Mouse (Mus musculus): ENCODE measurements around the gene Myb. TPM values are rescaled to one million over a fixed set of nuclear protein-coding genes. Genes with fewer than 3 reads are reported as not detected.

Gene Myb
- polyA plus RNA-seq, 1 experiment from 2014 or later, result 3.0 TPM

- ATAC-seq (replicated peaks), result no peak
- Histone ChIP-seq H3K4me1 (0 out of 2 replicates have a peak, but pooled peaks cover 4% of the 10 kb centered on the region), H3K27me3 (no peaks in the 10 kb centered on the region), H3K4me2 (replicated peaks) (no peak overlapping the region), H3K9ac (replicated peaks) (no peak overlapping the region), H3K27ac (replicated peaks) (no peak overlapping the region), H3K4me3 (no peak overlapping the region), H3K36me3 (no peaks in the 10 kb centered on the region), H3K9me3 (no peaks in the 10 kb centered on the region)
- 83% methylated on average over 10 of the region's 10 CpGs for WGBS
Observed at GRCm38 (mm10) chr10:21192436-21192835, 31.7 kb upstream of the Myb start.

- no peak for ATAC-seq (replicated peaks)
Observed at GRCm38 (mm10) chr10:21189756-21190397, 29.1 kb upstream of the Myb start.

GRCm38 (mm10) chr10:21189275-21189601, 28.5 kb upstream of the Myb start:
- H3K4me3 ChIP-seq, result peak overlapping the region; percentile 34
- no peaks in the 10 kb centered on the region for H3K27me3 ChIP-seq
- H3K4me2 ChIP-seq (replicated peaks), result peak overlapping the region; percentile 42
- no peaks in the 10 kb centered on the region for H3K36me3 ChIP-seq
- H3K9ac ChIP-seq (replicated peaks), result 0 out of 2 replicates have a peak overlapping the region, but pooled peaks have one; percentile 34
- H3K9me3 ChIP-seq, result no peaks in the 10 kb centered on the region
- no peak overlapping the region for H3K27ac ChIP-seq (replicated peaks)
- WGBS, result 25% methylated on average over 8 of the region's 8 CpGs
- 0 out of 2 replicates have a peak, but pooled peaks have one; percentile 69 for ATAC-seq (replicated peaks)
- H3K4me1 ChIP-seq, result 0 out of 2 replicates have a peak, but pooled peaks cover 4% of the 10 kb centered on the region

More at GRCm38 (mm10) chr10:21189756-21190397, 29.1 kb upstream of the Myb start:
- Histone ChIP-seq H3K9me3 (no peaks in the 10 kb centered on the region), H3K36me3 (no peaks in the 10 kb centered on the region), H3K4me1 (0 out of 2 replicates have a peak, but pooled peaks cover 4% of the 10 kb centered on the region), H3K4me2 (replicated peaks) (no peak overlapping the region), H3K27me3 (no peaks in the 10 kb centered on the region), H3K27ac (replicated peaks) (no peak overlapping the region), H3K4me3 (no peak overlapping the region), H3K9ac (replicated peaks) (no peak overlapping the region)
- 77% methylated on average over 9 of the region's 9 CpGs for WGBS

- WGBS, result 25% methylated on average over 11 of the region's 11 CpGs
- H3K4me3 ChIP-seq, result peak overlapping the region; percentile 34
- H3K4me1 ChIP-seq, result 0 out of 2 replicates have a peak, but pooled peaks cover 4% of the 10 kb centered on the region
- no peak overlapping the region for H3K27ac ChIP-seq (replicated peaks)
- H3K36me3 ChIP-seq, result no peaks in the 10 kb centered on the region
- peak overlapping the region; percentile 42 for H3K4me2 ChIP-seq (replicated peaks)
- H3K9ac ChIP-seq (replicated peaks), result peak overlapping the region; percentile 34; the same call in 1 of the 2 replicates
- H3K27me3 ChIP-seq, result no peaks in the 10 kb centered on the region
- ATAC-seq (replicated peaks), result 0 out of 2 replicates have a peak, but pooled peaks have one; percentile 66
- no peaks in the 10 kb centered on the region for H3K9me3 ChIP-seq
Observed at GRCm38 (mm10) chr10:21188564-21189274, 27.9 kb upstream of the Myb start.

- Histone ChIP-seq H3K4me2 (replicated peaks) (no peak overlapping the region), H3K9ac (replicated peaks) (no peak overlapping the region), H3K27me3 (no peaks in the 10 kb centered on the region), H3K9me3 (no peaks in the 10 kb centered on the region), H3K4me3 (no peak overlapping the region), H3K27ac (replicated peaks) (no peak overlapping the region), H3K36me3 (no peaks in the 10 kb centered on the region), H3K4me1 (0 out of 2 replicates have a peak, but pooled peaks cover 4% of the 10 kb centered on the region)
- no peak for ATAC-seq (replicated peaks)
Observed at GRCm38 (mm10) chr10:21187847-21188246, 27.1 kb upstream of the Myb start.

- Histone ChIP-seq H3K4me2 (replicated peaks) (no peak overlapping the region), H3K9ac (replicated peaks) (no peak overlapping the region), H3K9me3 (no peaks in the 10 kb centered on the region), H3K27ac (replicated peaks) (no peak overlapping the region), H3K27me3 (no peaks in the 10 kb centered on the region), H3K4me3 (no peak overlapping the region), H3K4me1 (0 out of 2 replicates have a peak, but pooled peaks cover 4% of the 10 kb centered on the region), H3K36me3 (no peaks in the 10 kb centered on the region)
- WGBS, result 89% methylated on average over 5 of the region's 5 CpGs
- no peak for ATAC-seq (replicated peaks)
Observed at GRCm38 (mm10) chr10:21186733-21187132, 25.9 kb upstream of the Myb start.

GRCm38 (mm10) chr10:21178711-21179110, 17.9 kb upstream of the Myb start:
- Histone ChIP-seq H3K9ac (replicated peaks) (no peak overlapping the region), H3K4me1 (no peaks in the 10 kb centered on the region), H3K9me3 (no peaks in the 10 kb centered on the region), H3K27ac (replicated peaks) (no peak overlapping the region), H3K4me2 (replicated peaks) (no peak overlapping the region), H3K4me3 (no peak overlapping the region), H3K36me3 (no peaks in the 10 kb centered on the region), H3K27me3 (no peaks in the 10 kb centered on the region)
- no peak for ATAC-seq (replicated peaks)
- WGBS, result 39% methylated on average over 5 of the region's 5 CpGs

- Histone ChIP-seq H3K36me3 (no peaks in the 10 kb centered on the region), H3K4me1 (no peaks in the 10 kb centered on the region), H3K9me3 (no peaks in the 10 kb centered on the region), H3K9ac (replicated peaks) (no peak overlapping the region), H3K27me3 (no peaks in the 10 kb centered on the region), H3K4me3 (no peak overlapping the region), H3K4me2 (replicated peaks) (no peak overlapping the region), H3K27ac (replicated peaks) (no peak overlapping the region)
- 90% methylated on average over 10 of the region's 10 CpGs for WGBS
- no peak for ATAC-seq (replicated peaks)
Observed at GRCm38 (mm10) chr10:21178281-21178680, 17.5 kb upstream of the Myb start.

- Histone ChIP-seq H3K4me1 (no peaks in the 10 kb centered on the region), H3K4me3 (no peak overlapping the region), H3K27me3 (no peaks in the 10 kb centered on the region), H3K9me3 (no peaks in the 10 kb centered on the region), H3K9ac (replicated peaks) (no peak overlapping the region), H3K27ac (replicated peaks) (no peak overlapping the region), H3K4me2 (replicated peaks) (no peak overlapping the region), H3K36me3 (no peaks in the 10 kb centered on the region)
- ATAC-seq (replicated peaks), result no peak
- 82% methylated on average over 4 of the region's 4 CpGs for WGBS
Observed at GRCm38 (mm10) chr10:21172650-21173200, 11.9 kb upstream of the Myb start.

- H3K9me3 ChIP-seq, result no peaks in the 10 kb centered on the region
- no peak for ATAC-seq (replicated peaks)
- 96% methylated on average over 8 of the region's 8 CpGs for WGBS
- H3K27me3 ChIP-seq, result 0 out of 2 replicates have a peak, but pooled peaks cover 7% of the 10 kb centered on the region
- no peak overlapping the region for H3K9ac ChIP-seq (replicated peaks)
- H3K4me3 ChIP-seq, result no peak overlapping the region
- H3K27ac ChIP-seq (replicated peaks), result no peak overlapping the region
- no peaks in the 10 kb centered on the region for H3K36me3 ChIP-seq
- H3K4me1 ChIP-seq, result no peaks in the 10 kb centered on the region
- no peak overlapping the region for H3K4me2 ChIP-seq (replicated peaks)
Observed at GRCm38 (mm10) chr10:21168466-21168865, 7.7 kb upstream of the Myb start.

- Histone ChIP-seq H3K4me1 (no peaks in the 10 kb centered on the region), H3K27ac (replicated peaks) (no peak overlapping the region), H3K36me3 (no peaks in the 10 kb centered on the region), H3K4me2 (replicated peaks) (no peak overlapping the region), H3K9ac (replicated peaks) (no peak overlapping the region), H3K4me3 (no peak overlapping the region), H3K27me3 (0 out of 2 replicates have a peak, but pooled peaks cover 9% of the 10 kb centered on the region), H3K9me3 (no peaks in the 10 kb centered on the region)
- ATAC-seq (replicated peaks), result no peak
- WGBS, result 95% methylated on average over 6 of the region's 6 CpGs
Observed at GRCm38 (mm10) chr10:21167842-21168241, 7.1 kb upstream of the Myb start.

- no peak overlapping the region for H3K27ac ChIP-seq (replicated peaks)
Observed at GRCm38 (mm10) chr10:21167165-21167564, 6.4 kb upstream of the Myb start.

More at GRCm38 (mm10) chr10:21167165-21167564, 6.4 kb upstream of the Myb start:
- Histone ChIP-seq H3K36me3 (no peaks in the 10 kb centered on the region), H3K4me3 (no peak overlapping the region), H3K4me2 (replicated peaks) (no peak overlapping the region), H3K27me3 (peaks cover 14% of the 10 kb centered on the region), H3K9me3 (no peaks in the 10 kb centered on the region), H3K4me1 (no peaks in the 10 kb centered on the region), H3K9ac (replicated peaks) (no peak overlapping the region)
- no peak for ATAC-seq (replicated peaks)
- WGBS, result 78% methylated on average over 5 of the region's 5 CpGs

Data from forebrain, embryonic 15.5 days (tissue).